Mouse (Mus musculus) heart, postnatal 0 days (tissue): ENCODE results near the gene Olfr282.

ENCODE experiments used
- CTCF ChIP-seq: IDR thresholded peaks from 2 replicates; pipeline ENCODE4 v1.5.1; 2016; ENCODE audit warnings: antibody characterized with exemption, control low read depth, low read depth
- EP300 ChIP-seq: IDR thresholded peaks from 2 replicates; pipeline ENCODE4 v1.6.1; 2016; ENCODE audit warnings: antibody characterized with exemption, low read depth

- TF ChIP-seq CTCF, result no peak
- TF ChIP-seq EP300, result no peak
Observed at GRCm38 (mm10) chr15:98479568-98480102, 48.6 kb downstream of the Olfr282 start.
